Mouse (Mus musculus) bone marrow macrophage, adult 2 months (primary cell): ENCODE measurements at regions not wholly inside any gene's neighbourhood (a gene's known extent, or its start where the extent isn't known, plus 50 kb on each side); places are given as distances from the start of the nearest gene placed in this dataset.

Experiments used
- CTCF ChIP-seq: IDR thresholded peaks from 2 replicates; pipeline ENCODE4 v1.5.1; 2012; ENCODE audit warnings: low read depth, mild to moderate bottlenecking, low read length, moderate library complexity
- POLR2A ChIP-seq: IDR thresholded peaks from 2 replicates; pipeline ENCODE4 v1.6.1; 2012; ENCODE audit warnings: mild to moderate bottlenecking, low read depth, low read length, borderline replicate concordance

DNA sequence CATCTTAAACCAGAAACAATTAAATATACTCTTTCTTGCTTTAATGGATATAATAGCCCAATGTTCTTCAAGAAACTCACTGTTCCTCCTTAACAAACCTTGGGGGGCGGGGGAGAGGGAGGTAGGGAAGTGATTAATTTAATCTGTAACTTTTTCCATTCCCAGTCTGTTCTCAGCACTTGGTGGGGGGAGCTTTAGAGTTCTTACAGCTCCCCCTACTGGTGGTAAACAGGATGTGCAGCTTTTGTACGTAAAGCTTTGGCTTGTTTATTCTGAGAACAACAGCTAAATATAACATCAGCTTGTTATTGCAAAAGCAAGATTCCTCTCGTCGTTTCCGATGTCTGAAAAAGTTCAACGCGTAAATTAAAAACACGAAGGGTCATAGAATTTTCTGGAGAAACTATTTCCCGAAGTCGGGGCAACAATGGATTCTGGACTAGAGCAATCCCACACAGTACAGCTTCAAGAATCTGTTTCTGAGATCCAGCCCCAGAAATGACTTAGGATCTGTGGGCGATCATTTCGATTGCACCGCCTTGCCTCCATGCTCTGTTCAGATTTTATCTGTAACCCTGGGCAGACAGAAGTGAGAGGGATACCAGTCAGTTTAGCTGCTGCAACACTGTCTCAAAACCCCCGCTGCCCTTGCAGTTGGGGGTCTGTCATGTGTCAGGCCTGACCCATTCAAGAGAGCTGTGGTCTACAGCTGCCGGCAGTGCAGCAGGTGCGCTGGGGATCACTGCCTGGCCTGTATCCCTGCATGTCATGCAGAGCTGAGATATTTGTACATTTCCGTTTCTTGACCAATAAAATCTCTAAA lies 183.1 kb upstream of the Ednrb start:
- TF ChIP-seq CTCF (no peak), POLR2A (no peak)
